Mouse (Mus musculus) embryonic facial prominence, embryonic 14.5 days (tissue): Measurements from ENCODE around the gene Iqsec2. TPM values are rescaled to one million over a fixed set of nuclear protein-coding genes. Genes with fewer than 3 reads are reported as not detected.

Experiments
- ATAC-seq: fragments of 200-750 bp; cut with Nextera tagmentation; 2 replicates; pipeline ENCODE4 v1.8.0; 2017; ENCODE audit warnings: low read depth, moderate number of reproducible peaks, moderate TSS enrichment
- DNase-seq: peaks from one replicate; pipeline ENCODE4 v3.0.0-alpha.2; 2015; ENCODE audit warnings: low spot score
- H3K27ac ChIP-seq: fragments of 300-500 bp; sonication (generic); replicated peaks from 2 replicates; pipeline ENCODE4 v1.5.1; 2014; ENCODE audit warnings: low read depth, mild to moderate bottlenecking, low read length, moderate library complexity
- H3K27me3 ChIP-seq: fragments of 300-500 bp; sonication (generic); replicated peaks from 2 replicates; pipeline ENCODE4 v1.6.1; 2014; ENCODE audit warnings: low read length; ENCODE audit not compliant: control insufficient read depth, insufficient read depth
- H3K36me3 ChIP-seq: fragments of 300-500 bp; sonication (generic); 2 replicates; pipeline ENCODE4 v1.6.1; 2014; ENCODE audit warnings: low read length, mixed read lengths; ENCODE audit not compliant: control insufficient read depth, insufficient read depth
- H3K4me1 ChIP-seq: fragments of 300-500 bp; sonication (generic); 2 replicates; pipeline ENCODE4 v1.6.1; 2014; ENCODE audit warnings: antibody characterized with exemption, low read length; ENCODE audit not compliant: control insufficient read depth, insufficient read depth
- H3K4me2 ChIP-seq: fragments of 300-500 bp; sonication (generic); 2 replicates; pipeline ENCODE4 v1.6.1; 2014; ENCODE audit warnings: low read depth, mild to moderate bottlenecking, low read length, moderate library complexity, mixed read lengths
- H3K4me3 ChIP-seq: fragments of 300-500 bp; sonication (generic); 2 replicates; pipeline ENCODE4 v1.5.1; 2014; ENCODE audit warnings: low read depth, mild to moderate bottlenecking, low read length
- H3K9ac ChIP-seq: fragments of 300-500 bp; sonication (generic); 2 replicates; pipeline ENCODE4 v1.6.1; 2014; ENCODE audit warnings: low read depth, mild to moderate bottlenecking, low read length, moderate library complexity, mixed read lengths
- H3K9me3 ChIP-seq: fragments of 300-500 bp; sonication (generic); 2 replicates; pipeline ENCODE4 v1.6.1; 2016; ENCODE audit warnings: low read length; ENCODE audit not compliant: control insufficient read depth
- WGBS: fragments of 180-500 bp; shearing (Covaris S2); extraction: QIAGEN DNeasy Blood & Tissue Kit; methylation state at CpG from one replicate; pipeline ENCODE4 v1.1.7; 2014; 5-methylcytosine and 5-hydroxymethylcytosine counted together
- polyA plus RNA-seq: library from polyadenylated mRNA; unstranded; fragments of >200 nt; fragmentation: Nextera tagmentation; extraction: Ambion mirVana; gene quantifications from 2 replicates; pipeline ENCODE4 v1.2.1, GENCODE M21; 2014

Gene Iqsec2
- polyA plus RNA-seq, 1 experiment from 2014 or later = 5.6 TPM

DNA sequence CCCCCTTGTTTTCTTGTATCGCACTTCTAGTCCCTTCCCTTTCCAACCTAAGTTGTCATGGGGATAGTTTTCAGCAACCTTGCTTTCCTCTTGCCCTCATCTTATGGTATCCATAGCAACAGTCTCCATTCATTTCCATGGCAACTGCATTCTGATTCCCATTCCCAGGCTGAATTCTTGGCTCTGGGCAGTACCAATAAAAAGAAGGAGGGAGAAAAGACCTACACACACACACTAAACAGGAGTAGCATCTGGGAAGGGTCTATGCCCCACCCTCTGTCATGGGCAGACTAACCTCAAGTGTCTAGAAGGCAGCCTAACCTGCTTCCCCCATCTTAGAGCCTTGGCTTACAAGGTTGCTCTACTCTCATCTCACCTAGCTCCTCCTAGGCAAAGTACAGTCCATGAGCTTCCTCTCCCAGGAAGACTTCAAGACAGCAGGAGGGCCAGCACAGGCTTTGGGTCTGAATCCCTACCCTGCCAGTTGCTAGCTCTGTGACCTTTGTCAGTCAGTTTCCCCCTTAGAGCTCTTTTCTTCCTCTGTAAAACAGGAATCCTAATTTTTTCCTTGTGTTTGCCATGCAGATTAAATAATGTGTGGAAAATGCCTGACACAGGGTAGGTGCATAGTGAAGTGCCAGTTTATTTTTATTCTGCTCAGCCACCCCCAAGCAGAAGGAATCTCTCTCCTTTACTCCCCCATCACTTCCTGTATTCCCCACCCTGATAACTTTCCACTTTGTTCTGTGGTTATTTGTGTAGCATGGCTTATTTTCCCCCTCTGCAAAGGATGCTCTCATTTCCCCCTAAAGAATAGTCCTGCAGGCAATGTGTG is 54.0 kb downstream of the Iqsec2 start:
- DNase-seq (no peak), ATAC-seq (no peak)
- Histone ChIP-seq H3K9me3 (no peaks in the 10 kb centered on the region), H3K4me3 (no peak overlapping the region), H3K27ac (no peak overlapping the region), H3K4me1 (no peaks in the 10 kb centered on the region), H3K36me3 (no peaks in the 10 kb centered on the region), H3K9ac (no peak overlapping the region), H3K27me3 (peaks cover 61% of the 10 kb centered on the region), H3K4me2 (no peak overlapping the region)
- 59% methylated on average over 1 of the region's 1 CpGs for WGBS

DNA sequence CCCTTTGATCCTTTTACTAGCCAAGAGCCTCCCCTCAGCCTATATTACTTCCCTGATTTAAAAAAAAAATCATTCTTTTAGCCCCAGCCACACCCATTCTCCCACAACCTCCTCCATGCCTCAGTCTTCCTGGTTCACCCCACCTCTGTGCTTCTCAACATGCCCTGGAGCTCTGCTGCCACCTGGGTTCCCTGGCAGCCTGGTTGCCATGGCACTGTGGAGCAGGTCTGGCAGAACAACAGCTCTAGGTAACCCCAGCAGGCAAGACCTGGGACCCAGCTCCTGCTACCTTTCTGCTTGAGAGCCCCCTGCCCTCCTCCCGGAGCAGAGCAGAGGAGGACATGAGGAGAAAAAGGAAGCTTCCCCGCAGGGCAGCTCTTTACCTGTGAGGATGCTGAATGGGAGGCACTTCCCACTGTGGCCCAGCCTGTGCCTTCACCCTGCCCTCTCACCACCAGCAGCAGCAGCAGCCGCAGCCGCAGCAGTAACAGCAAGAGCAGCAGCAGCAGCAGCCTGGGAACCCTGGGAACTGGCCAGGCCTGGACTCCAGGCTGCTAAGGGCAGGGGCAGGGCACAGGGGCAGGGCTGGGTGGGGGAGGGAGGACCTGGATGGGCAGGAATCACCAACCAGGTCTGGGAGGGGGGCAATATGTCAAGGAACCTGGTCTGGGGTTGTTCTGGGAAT is 57.8 kb downstream of the Iqsec2 start:
- no peak overlapping the region for H3K4me2 ChIP-seq
- H3K9ac ChIP-seq = no peak overlapping the region
- WGBS = 50% methylated on average over 3 of the region's 4 CpGs
- ATAC-seq = peak; percentile 80; the same call in 1 of the 2 replicates
- no peak overlapping the region for H3K27ac ChIP-seq
- peaks cover 64% of the 10 kb centered on the region for H3K27me3 ChIP-seq
- H3K9me3 ChIP-seq = no peaks in the 10 kb centered on the region
- DNase-seq = peak; percentile 4
- H3K4me3 ChIP-seq = no peak overlapping the region
- H3K36me3 ChIP-seq = no peaks in the 10 kb centered on the region
- no peaks in the 10 kb centered on the region for H3K4me1 ChIP-seq

DNA sequence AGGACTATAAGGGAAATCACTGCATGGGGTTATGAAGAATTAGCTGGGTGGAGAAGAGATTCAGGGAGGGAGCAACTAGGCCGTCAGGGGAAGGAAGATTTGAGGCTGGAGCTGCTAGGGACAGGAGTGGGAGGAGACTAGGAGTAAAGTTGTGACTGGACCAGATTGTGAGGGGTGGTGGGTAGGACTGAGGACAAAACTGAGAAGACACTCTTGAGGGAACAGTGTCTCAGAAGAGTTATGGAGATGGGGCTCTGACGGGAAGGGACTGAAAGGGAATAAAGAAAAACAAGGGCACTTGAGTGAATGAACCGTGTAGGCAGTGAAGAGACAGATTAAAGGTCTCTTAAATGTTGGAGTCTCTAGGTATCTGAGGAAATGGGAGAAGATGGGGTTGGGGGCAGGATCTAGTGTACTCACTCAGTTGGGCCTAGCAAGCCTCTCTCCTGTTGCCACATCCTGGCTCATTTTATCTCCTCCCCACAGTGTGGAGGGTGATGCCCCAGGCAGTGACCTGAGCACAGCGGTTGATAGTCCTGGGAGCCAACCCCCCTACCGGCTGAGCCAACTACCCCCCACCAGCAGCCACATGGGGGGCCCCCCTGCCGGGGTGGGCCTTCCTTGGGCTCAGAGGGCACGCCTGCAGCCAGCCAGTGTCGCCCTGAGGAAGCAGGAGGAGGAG is 58.5 kb downstream of the Iqsec2 start:
- H3K36me3 ChIP-seq = no peaks in the 10 kb centered on the region
- ATAC-seq (peak; percentile 18; the same call in 1 of the 2 replicates), DNase-seq (no peak)
- no peak overlapping the region for H3K4me3 ChIP-seq
- H3K9ac ChIP-seq = no peak overlapping the region
- no peak overlapping the region for H3K4me2 ChIP-seq
- H3K27ac ChIP-seq = no peak overlapping the region
- H3K9me3 ChIP-seq = no peaks in the 10 kb centered on the region
- H3K27me3 ChIP-seq = peaks cover 63% of the 10 kb centered on the region
- WGBS = 42% methylated on average over 6 of the region's 8 CpGs
- H3K4me1 ChIP-seq = no peaks in the 10 kb centered on the region

DNA sequence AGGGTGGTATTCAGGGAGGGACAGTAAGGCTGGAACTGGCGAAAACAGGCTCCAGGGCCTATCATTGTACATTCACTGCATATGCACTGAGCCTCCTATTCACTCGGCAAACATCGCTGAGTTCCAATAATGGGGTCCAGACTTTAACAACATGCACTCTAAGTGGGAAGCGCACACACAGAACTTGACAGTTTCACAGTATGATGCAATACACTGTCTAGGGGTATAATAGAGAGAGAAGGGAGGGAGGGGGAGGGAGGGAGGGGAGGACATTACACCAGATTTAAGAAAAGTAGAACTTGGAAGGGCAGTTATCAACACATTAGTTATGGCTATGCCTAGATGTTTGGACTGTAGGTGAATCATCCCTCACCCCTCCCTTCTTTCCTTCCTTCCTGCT is 59.2 kb downstream of the Iqsec2 start:
- H3K27me3 ChIP-seq = peaks cover 59% of the 10 kb centered on the region
- no peak overlapping the region for H3K4me2 ChIP-seq
- no peak overlapping the region for H3K4me3 ChIP-seq
- no peak; the same call in 1 of the 2 replicates for ATAC-seq
- no peaks in the 10 kb centered on the region for H3K4me1 ChIP-seq
- 60% methylated on average over 4 of the region's 4 CpGs for WGBS
- no peak overlapping the region for H3K27ac ChIP-seq
- DNase-seq = no peak
- no peaks in the 10 kb centered on the region for H3K9me3 ChIP-seq
- H3K9ac ChIP-seq = no peak overlapping the region
- no peaks in the 10 kb centered on the region for H3K36me3 ChIP-seq

DNA sequence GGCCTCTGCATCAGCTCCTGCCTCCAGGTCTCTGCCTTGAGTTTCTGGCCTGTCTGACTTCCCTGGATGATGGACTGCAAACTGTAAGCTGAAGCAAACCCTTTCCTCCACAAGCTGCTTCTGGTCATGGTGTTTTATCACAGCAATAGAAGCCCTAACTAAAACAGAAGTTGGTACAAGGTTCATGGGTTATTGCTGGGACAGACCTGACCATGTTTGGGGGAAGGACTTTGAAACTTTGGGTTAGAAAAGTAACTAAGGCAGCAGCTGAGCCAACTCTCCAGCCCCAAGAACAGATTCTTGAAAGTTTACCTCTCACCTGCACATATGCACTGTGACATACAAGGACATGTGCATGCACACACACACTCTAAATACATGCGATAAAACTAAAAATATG is 61.4 kb downstream of the Iqsec2 start:
- H3K27me3 ChIP-seq = peaks cover 62% of the 10 kb centered on the region
- no peak overlapping the region for H3K4me3 ChIP-seq
- 0 out of 2 replicates have a peak, but pooled peaks cover 3% of the 10 kb centered on the region for H3K36me3 ChIP-seq
- H3K27ac ChIP-seq = no peak overlapping the region
- no peak overlapping the region for H3K4me2 ChIP-seq
- 94% methylated on average over 1 of the region's 1 CpGs for WGBS
- no peaks in the 10 kb centered on the region for H3K4me1 ChIP-seq
- ATAC-seq = no peak
- no peak for DNase-seq
- H3K9ac ChIP-seq = no peak overlapping the region
- H3K9me3 ChIP-seq = no peaks in the 10 kb centered on the region

DNA sequence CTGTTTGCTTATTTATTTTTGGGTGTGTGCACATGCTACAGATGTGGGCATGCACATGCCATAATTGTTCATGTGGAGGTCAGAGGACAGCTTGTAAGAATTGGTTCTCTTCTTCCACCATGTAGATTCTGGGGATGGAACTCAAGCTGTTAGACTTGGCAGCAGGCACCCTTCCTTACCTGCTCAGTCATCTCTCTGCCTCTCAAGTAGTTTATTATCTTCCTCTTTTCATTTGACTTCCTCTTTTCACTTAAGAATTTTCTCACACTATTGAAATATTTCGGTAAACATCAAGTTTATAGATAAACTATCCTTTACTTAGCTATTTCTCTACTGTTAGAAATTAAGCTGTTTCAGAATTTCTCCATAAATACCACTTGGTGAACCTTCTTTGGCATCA is 70.6 kb downstream of the Iqsec2 start:
- no peaks in the 10 kb centered on the region for H3K9me3 ChIP-seq
- H3K4me1 ChIP-seq = no peaks in the 10 kb centered on the region
- no peak for ATAC-seq
- H3K36me3 ChIP-seq = 0 out of 2 replicates have a peak, but pooled peaks cover 8% of the 10 kb centered on the region
- WGBS = 78% methylated on average over 1 of the region's 1 CpGs
- H3K27me3 ChIP-seq = peaks cover 38% of the 10 kb centered on the region
- no peak for DNase-seq
- no peak overlapping the region for H3K27ac ChIP-seq
- no peak overlapping the region for H3K9ac ChIP-seq
- H3K4me3 ChIP-seq = no peak overlapping the region
- H3K4me2 ChIP-seq = no peak overlapping the region

DNA sequence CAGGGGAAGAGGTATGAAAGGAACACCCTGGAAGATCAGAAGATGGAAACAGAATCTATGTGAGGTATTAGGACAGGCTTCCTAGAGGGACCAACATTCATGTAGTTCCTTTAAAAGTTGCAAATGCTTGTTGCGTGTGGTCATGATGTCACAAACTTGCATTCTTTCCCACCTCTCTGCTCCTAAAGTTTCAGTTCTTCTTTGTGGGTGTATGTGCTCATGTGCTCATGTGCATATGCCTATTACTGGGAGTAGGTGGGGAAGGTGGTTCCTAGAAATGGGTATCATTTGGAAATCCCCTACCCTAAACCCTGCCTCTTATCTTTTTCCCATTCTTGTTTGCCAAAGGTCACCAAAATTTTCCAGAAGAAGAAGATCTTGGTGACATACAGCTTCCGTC is 74.5 kb downstream of the Iqsec2 start:
- WGBS = 90% methylated on average over 2 of the region's 2 CpGs
- no peak for ATAC-seq
- no peaks in the 10 kb centered on the region for H3K4me1 ChIP-seq
- no peaks in the 10 kb centered on the region for H3K9me3 ChIP-seq
- DNase-seq = no peak
- no peak overlapping the region for H3K9ac ChIP-seq
- peaks cover 25% of the 10 kb centered on the region for H3K27me3 ChIP-seq
- no peak overlapping the region for H3K4me2 ChIP-seq
- H3K36me3 ChIP-seq = 0 out of 2 replicates have a peak, but pooled peaks cover 10% of the 10 kb centered on the region
- no peak overlapping the region for H3K4me3 ChIP-seq
- no peak overlapping the region for H3K27ac ChIP-seq

DNA sequence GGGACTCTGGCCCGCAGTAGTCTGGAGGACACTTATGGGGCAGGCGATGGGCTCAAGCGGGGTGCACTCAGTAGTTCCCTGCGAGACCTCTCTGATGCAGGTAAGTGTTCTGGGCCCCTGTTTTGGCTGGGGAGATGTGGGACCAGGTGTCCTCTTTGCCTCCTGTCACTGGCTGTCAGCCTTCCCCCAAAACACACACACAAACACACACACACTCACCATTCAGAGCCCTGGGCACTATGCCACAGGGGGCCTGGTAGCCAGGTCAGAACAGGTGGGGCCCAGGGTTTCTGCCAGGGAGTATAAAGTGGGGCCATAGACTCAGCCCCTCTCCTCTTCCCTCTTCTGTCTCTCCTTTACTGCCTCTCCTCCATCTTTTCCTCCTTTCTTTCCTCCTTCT is 77.7 kb downstream of the Iqsec2 start:
- H3K4me3 ChIP-seq = no peak overlapping the region
- 72% methylated on average over 4 of the region's 4 CpGs for WGBS
- no peak overlapping the region for H3K27ac ChIP-seq
- H3K9me3 ChIP-seq = no peaks in the 10 kb centered on the region
- DNase-seq (no peak), ATAC-seq (no peak)
- H3K27me3 ChIP-seq = peaks cover 31% of the 10 kb centered on the region
- no peak overlapping the region for H3K9ac ChIP-seq
- H3K4me1 ChIP-seq = no peaks in the 10 kb centered on the region
- no peak overlapping the region for H3K4me2 ChIP-seq
- H3K36me3 ChIP-seq = 0 out of 2 replicates have a peak, but pooled peaks cover 3% of the 10 kb centered on the region
